In genomic region chr12:53882863-53883262, GRCm38 (mm10) we compare ENCODE assay signal across 17 mouse cellular contexts.
"Had no signal": no experiment of that assay in that cellular context is flagged by ENCODE, and none has a peak within 500 bp of the region (broad histone marks: within the 10 kb centered on the region; RNA-seq: fewer than 3 reads in every experiment).

No protein-coding gene starts in this region.

- H3K4me3 ChIP-seq: liver, embryonic 15.5 days; lung, embryonic 15.5 days; megakaryocyte, embryonic 14.5 days; midbrain, embryonic 12.5 days; midbrain, embryonic 15.5 days; neural tube, embryonic 12.5 days; stomach, embryonic 15.5 days had no signal

- H3K4me2 ChIP-seq: liver, embryonic 15.5 days; lung, embryonic 15.5 days; midbrain, embryonic 12.5 days; midbrain, embryonic 15.5 days; neural tube, embryonic 12.5 days; stomach, embryonic 15.5 days had no signal

- H3K27me3 ChIP-seq: liver, embryonic 15.5 days; lung, embryonic 15.5 days; megakaryocyte, embryonic 14.5 days; midbrain, embryonic 12.5 days; midbrain, embryonic 15.5 days; neural tube, embryonic 12.5 days; stomach, embryonic 15.5 days had no signal

- H3K36me3 ChIP-seq: liver, embryonic 15.5 days; lung, embryonic 15.5 days; midbrain, embryonic 12.5 days; midbrain, embryonic 15.5 days; neural tube, embryonic 12.5 days; stomach, embryonic 15.5 days had no signal

- H3K9me3 ChIP-seq: liver, embryonic 15.5 days; lung, embryonic 15.5 days; megakaryocyte, embryonic 14.5 days; midbrain, embryonic 12.5 days; midbrain, embryonic 15.5 days; neural tube, embryonic 12.5 days; stomach, embryonic 15.5 days had no signal

- H3K9ac ChIP-seq: liver, embryonic 15.5 days; liver, postnatal 0 days; lung, embryonic 15.5 days; midbrain, embryonic 12.5 days; midbrain, embryonic 15.5 days; neural tube, embryonic 12.5 days; stomach, embryonic 15.5 days had no signal

- H3K4me1 ChIP-seq: liver, embryonic 15.5 days; lung, embryonic 15.5 days; megakaryocyte, embryonic 14.5 days; neural tube, embryonic 12.5 days; stomach, embryonic 15.5 days had no signal

- H3K27ac ChIP-seq: liver, embryonic 15.5 days; lung, embryonic 15.5 days; macrophage; midbrain, embryonic 12.5 days; midbrain, embryonic 15.5 days; neural tube, embryonic 12.5 days; stomach, embryonic 15.5 days; stomach, postnatal 0 days had no signal

- DNase-seq: liver, postnatal 0 days; lung, adult 2 months; lung, postnatal 14 days; lung, postnatal 36 days; right cerebral cortex, postnatal 14 days; thymus, postnatal 14 days; thymus, postnatal 36 days had no signal

- ATAC-seq: liver, postnatal 0 days; lung, postnatal 0 days; midbrain, embryonic 15.5 days had no signal
